Comparison of ENCODE assay signal across 27 mouse cellular contexts in genomic region chr5:112035426-112035825, GRCm38 (mm10).
DNase-seq lines count a peak whose midpoint lies in the region; ATAC-seq and TF ChIP-seq lines count a peak whose summit lies in the region.
"Had no signal": no experiment of that assay in that cellular context is flagged by ENCODE, and none has a peak within 500 bp of the region (broad histone marks: within the 10 kb centered on the region; RNA-seq: fewer than 3 reads in every experiment).

No protein-coding gene starts in this region.

- ATAC-seq in forebrain, embryonic 13.5 days: 0 out of 2 replicates have a peak, but pooled peaks have one; percentile 22
- no peak for ATAC-seq in forebrain, embryonic 12.5 days (ENCODE audit: low FRiP score)
- ATAC-seq in midbrain, embryonic 11.5 days (ENCODE audit: low FRiP score): no peak
- no peak for ATAC-seq in midbrain, postnatal 0 days (ENCODE audit: low FRiP score)
- ATAC-seq: activated CD4-positive, CD25-positive, alpha-beta regulatory T cell, adult 4 months; CD4-positive, CD25-positive, alpha-beta regulatory T cell, adult 4 months; forebrain, embryonic 15.5 days; Patski had no signal

- 35% methylated on average over 8 of the region's 8 CpGs for WGBS in forebrain, embryonic 13.5 days
- 43% methylated on average over 8 of the region's 8 CpGs for WGBS in forebrain, embryonic 12.5 days
- WGBS in midbrain, embryonic 11.5 days: 83% methylated on average over 8 of the region's 8 CpGs
- WGBS in midbrain, postnatal 0 days: 74% methylated on average over 8 of the region's 8 CpGs

- H3K36me3 ChIP-seq in forebrain, embryonic 13.5 days (ENCODE audit: poor library complexity, severe bottlenecking): no peaks in the 10 kb centered on the region
- no peaks in the 10 kb centered on the region for H3K36me3 ChIP-seq in forebrain, embryonic 12.5 days (replicated peaks)
- H3K36me3 ChIP-seq in midbrain, embryonic 11.5 days (ENCODE audit: control insufficient read depth, insufficient read depth, low read length): no peaks in the 10 kb centered on the region
- no peaks in the 10 kb centered on the region for H3K36me3 ChIP-seq in midbrain, postnatal 0 days (ENCODE audit: insufficient read depth, low read length)
- H3K36me3 ChIP-seq: embryonic facial prominence, embryonic 13.5 days; embryonic facial prominence, embryonic 15.5 days; forebrain, embryonic 10.5 days; forebrain, embryonic 15.5 days; G1E had no signal

- no peak overlapping the region for H3K27ac ChIP-seq in forebrain, embryonic 13.5 days
- no peak overlapping the region for H3K27ac ChIP-seq in forebrain, embryonic 12.5 days
- H3K27ac ChIP-seq in midbrain, embryonic 11.5 days (ENCODE audit: low read depth, low read length): no peak overlapping the region
- no peak overlapping the region for H3K27ac ChIP-seq in midbrain, postnatal 0 days (ENCODE audit: low read depth, low read length)
- H3K27ac ChIP-seq: embryonic facial prominence, embryonic 13.5 days; embryonic facial prominence, embryonic 15.5 days; forebrain, embryonic 10.5 days; forebrain, embryonic 15.5 days had no signal

- H3K9ac ChIP-seq in forebrain, embryonic 13.5 days: no peak overlapping the region
- no peak overlapping the region for H3K9ac ChIP-seq in forebrain, embryonic 12.5 days
- H3K9ac ChIP-seq in midbrain, embryonic 11.5 days (ENCODE audit: low read length): no peak overlapping the region
- H3K9ac ChIP-seq in midbrain, postnatal 0 days (replicated peaks; ENCODE audit: low read length, poor library complexity, severe bottlenecking): no peak overlapping the region
- H3K9ac ChIP-seq: embryonic facial prominence, embryonic 13.5 days; embryonic facial prominence, embryonic 15.5 days; forebrain, embryonic 15.5 days had no signal

- H3K4me3 ChIP-seq in forebrain, embryonic 13.5 days: no peak overlapping the region
- no peak overlapping the region for H3K4me3 ChIP-seq in forebrain, embryonic 12.5 days (replicated peaks)
- H3K4me3 ChIP-seq in midbrain, embryonic 11.5 days (ENCODE audit: low read depth, low read length): no peak overlapping the region
- no peak overlapping the region for H3K4me3 ChIP-seq in midbrain, postnatal 0 days (ENCODE audit: low read depth, low read length)
- H3K4me3 ChIP-seq: embryonic facial prominence, embryonic 13.5 days; embryonic facial prominence, embryonic 15.5 days; erythroblast, embryonic 14.5 days; forebrain, embryonic 10.5 days; forebrain, embryonic 15.5 days had no signal

- H3K4me1 ChIP-seq in forebrain, embryonic 13.5 days: peaks cover 44% of the 10 kb centered on the region
- H3K4me1 ChIP-seq in forebrain, embryonic 12.5 days: peaks cover 35% of the 10 kb centered on the region
- H3K4me1 ChIP-seq in midbrain, embryonic 11.5 days (ENCODE audit: control insufficient read depth, insufficient read depth, low read length): no peaks in the 10 kb centered on the region
- H3K4me1 ChIP-seq in midbrain, postnatal 0 days (ENCODE audit: insufficient read depth, low read length): peaks cover 2% of the 10 kb centered on the region; the same call in 1 of the 2 replicates
- H3K4me1 ChIP-seq: embryonic facial prominence, embryonic 13.5 days; embryonic facial prominence, embryonic 15.5 days had no signal

- TF ChIP-seq CTCF in midbrain, postnatal 0 days (IDR thresholded peaks at IDR 0.05): no peak

- H3K27me3 ChIP-seq in forebrain, embryonic 13.5 days: no peaks in the 10 kb centered on the region; the same call in 1 of the 2 replicates
- peaks cover 13% of the 10 kb centered on the region; the same call in 1 of the 2 replicates for H3K27me3 ChIP-seq in forebrain, embryonic 12.5 days
- no peaks in the 10 kb centered on the region for H3K27me3 ChIP-seq in midbrain, embryonic 11.5 days (ENCODE audit: control insufficient read depth, insufficient read depth, low read length)
- no peaks in the 10 kb centered on the region for H3K27me3 ChIP-seq in midbrain, postnatal 0 days (ENCODE audit: insufficient read depth, low read length)
- H3K27me3 ChIP-seq: CH12.LX; forebrain, embryonic 15.5 days had no signal

- DNase-seq in midbrain, embryonic 11.5 days (ENCODE audit: low spot score, missing footprints): peak; percentile 35
- no peak for DNase-seq in midbrain, postnatal 0 days (ENCODE audit: low spot score)
- peak; percentile 80 for DNase-seq in retina, postnatal 1 day
- no peak for DNase-seq in heart, postnatal 14 days
- DNase-seq: adrenal gland, adult 8-10 months; adrenal gland, postnatal 14 days; adrenal gland, postnatal 36 days; B cell, adult 2 months; cerebellum, adult 11 months; cerebellum, adult 18-20 months; cerebellum, adult 8-10 months; cerebellum, adult 9-11 months; cerebellum, postnatal 14 days; cerebellum, postnatal 36 days; embryo, embryonic 11 days had no signal

- intact Hi-C loops in heart, postnatal 14 days (cut with DNase I): no loop called here

- H3K4me2 ChIP-seq in forebrain, embryonic 13.5 days: no peak overlapping the region
- no peak overlapping the region for H3K4me2 ChIP-seq in forebrain, embryonic 12.5 days
- no peak overlapping the region for H3K4me2 ChIP-seq in midbrain, embryonic 11.5 days
- H3K4me2 ChIP-seq in midbrain, postnatal 0 days (ENCODE audit: low read depth, low read length, poor library complexity, severe bottlenecking): no peak overlapping the region
- H3K4me2 ChIP-seq: embryonic facial prominence, embryonic 13.5 days; embryonic facial prominence, embryonic 15.5 days; forebrain, embryonic 15.5 days had no signal

- no peaks in the 10 kb centered on the region for H3K9me3 ChIP-seq in forebrain, embryonic 13.5 days (replicated peaks)
- no peaks in the 10 kb centered on the region for H3K9me3 ChIP-seq in forebrain, embryonic 12.5 days
- H3K9me3 ChIP-seq in midbrain, embryonic 11.5 days (ENCODE audit: control insufficient read depth, low read length): no peaks in the 10 kb centered on the region
- H3K9me3 ChIP-seq in midbrain, postnatal 0 days (ENCODE audit: low read length): no peaks in the 10 kb centered on the region
- H3K9me3 ChIP-seq: embryonic facial prominence, embryonic 13.5 days; embryonic facial prominence, embryonic 15.5 days; forebrain, embryonic 10.5 days; forebrain, embryonic 15.5 days had no signal

Comparison
In these comparisons a context has a peak if more than half of its experiments do, and no peak if none do; other contexts are left out.
1. DNase-seq: peak in midbrain, embryonic 11.5 days (single experiment) and retina, postnatal 1 day (single experiment); none in midbrain, postnatal 0 days (single experiment) and heart, postnatal 14 days (0 of 2).